18 mouse cellular contexts compared by ENCODE assay signal in the genomic region with DNA sequence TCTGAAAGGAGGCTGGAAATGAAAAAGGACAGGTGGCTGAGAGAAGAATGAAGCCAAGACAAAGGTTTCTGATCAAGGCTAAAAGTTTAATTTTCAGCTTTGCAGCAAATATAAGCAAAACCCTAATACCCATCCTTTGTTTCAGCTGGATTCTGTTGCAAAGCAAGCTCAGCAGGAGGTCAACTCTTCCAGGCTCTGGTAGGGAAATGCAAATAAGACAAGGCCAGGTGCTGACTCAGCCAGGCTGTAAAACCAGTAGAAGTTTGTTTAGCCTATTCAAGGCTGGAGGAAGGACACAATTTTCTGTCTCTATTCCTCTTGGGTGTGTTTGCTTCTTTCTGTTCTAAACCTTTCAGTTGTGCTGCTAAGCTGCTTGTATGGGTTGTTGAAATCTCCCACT.
"Had no signal": no experiment of that assay in that cellular context is flagged by ENCODE, and none has a peak within 500 bp of the region (broad histone marks: within the 10 kb centered on the region; RNA-seq: fewer than 3 reads in every experiment).

No protein-coding gene starts in this region.

- H3K9ac ChIP-seq: lung, embryonic 14.5 days; midbrain, embryonic 12.5 days; neural tube, embryonic 13.5 days; neural tube, embryonic 15.5 days had no signal

- H3K4me1 ChIP-seq: midbrain, embryonic 10.5 days; midbrain, embryonic 12.5 days; neural tube, embryonic 13.5 days; neural tube, embryonic 15.5 days had no signal

- H3K36me3 ChIP-seq: midbrain, embryonic 10.5 days; midbrain, embryonic 12.5 days; neural tube, embryonic 13.5 days; neural tube, embryonic 15.5 days had no signal

- H3K27me3 ChIP-seq: midbrain, embryonic 12.5 days; neural tube, embryonic 13.5 days; neural tube, embryonic 15.5 days had no signal

- H3K4me3 ChIP-seq: midbrain, embryonic 10.5 days; midbrain, embryonic 12.5 days; myocyte; neural tube, embryonic 13.5 days; neural tube, embryonic 15.5 days had no signal

- H3K27ac ChIP-seq: midbrain, embryonic 10.5 days; midbrain, embryonic 12.5 days; neural tube, embryonic 13.5 days; neural tube, embryonic 15.5 days had no signal

- H3K9me3 ChIP-seq: midbrain, embryonic 10.5 days; midbrain, embryonic 12.5 days; neural tube, embryonic 15.5 days had no signal

- DNase-seq: lung, adult 18-20 months; lung, embryonic 14.5 days; lung, postnatal 10 days; lung, postnatal 4 days; midbrain, embryonic 14.5 days; retina, postnatal 1 day; right cerebral cortex, adult 18-20 months; right cerebral cortex, postnatal 25 days; right cerebral cortex, postnatal 4 days; spleen, adult 18-20 months; thymus, adult 18-20 months; thymus, postnatal 25 days; thymus, postnatal 4 days had no signal
